Mouse (Mus musculus) erythroid progenitor cell, adult 5-6 weeks (primary cell): ENCODE measurements around the gene Rab3ip. TPM values are rescaled to one million over a fixed set of nuclear protein-coding genes. Genes with fewer than 3 reads are reported as not detected.
A peak's percentile ranks its signal among the peaks of the same experiment; 100 is the strongest.

ENCODE experiments used
- ATAC-seq: replicated peaks from 2 replicates; pipeline ENCODE4 v1.8.0; 2016; ENCODE audit warnings: moderate number of reproducible peaks, mild to moderate bottlenecking, moderate TSS enrichment, inconsistent platforms; ENCODE audit not compliant: poor library complexity, low FRiP score, severe bottlenecking
- total RNA-seq, 2 experiments: library from RNA; stranded (forward) in 1 of 2; stranded (reverse) in 1 of 2; fragments of 150-400 nt in 1 of 2; fragments of 186-747, 209-891 nt in 1 of 2; gene quantifications; 2 replicates each; pipeline versions ENCODE4 v1.2.3 to v1.2.4; 2015 to 2017; ENCODE audit warnings: low replicate concordance in 2 of 2

The Rab3ip gene
- 4.6 and 13.7 TPM in 2 replicates for total RNA-seq (2015; ENCODE audit: low replicate concordance)
- 12.6 and 14.8 TPM in 2 replicates for total RNA-seq (2017; ENCODE audit: low replicate concordance)

DNA sequence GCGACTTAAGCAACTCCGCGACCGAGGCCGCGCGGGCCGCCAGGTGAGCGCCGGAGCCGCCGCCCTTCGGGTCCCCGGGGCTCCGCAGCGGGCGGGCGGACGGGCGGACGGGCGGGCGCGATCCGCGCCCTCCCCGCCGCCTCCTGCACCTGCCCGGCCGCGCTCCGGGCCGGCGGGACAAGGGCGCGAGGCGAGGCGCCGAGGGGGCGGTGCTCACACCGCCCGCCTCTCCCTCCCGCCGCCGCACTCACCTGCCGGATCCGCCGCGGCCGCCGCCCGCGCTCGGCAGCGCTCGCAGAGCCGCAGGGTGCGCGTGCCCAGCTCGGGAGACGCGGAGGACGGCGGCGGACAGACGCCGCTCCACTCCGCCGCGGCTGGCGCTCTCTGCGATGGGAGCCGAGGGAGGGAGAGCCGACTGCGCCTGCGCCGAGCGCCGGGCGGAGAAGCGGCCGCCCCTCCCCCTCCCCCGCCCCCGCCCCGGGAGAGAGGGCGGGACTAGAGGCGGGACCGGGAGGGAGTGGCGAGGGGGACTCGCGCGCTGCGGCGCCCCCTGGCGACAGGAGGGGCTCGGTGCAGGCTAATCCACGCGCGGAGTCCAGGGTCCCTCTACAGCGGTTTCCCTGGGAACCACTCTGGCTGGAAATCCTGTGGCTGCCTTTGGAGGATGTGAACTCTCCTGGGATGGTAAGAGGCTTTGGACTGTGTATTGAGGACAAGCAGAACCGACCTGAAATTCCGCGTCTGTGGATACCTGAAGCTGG lies at the start of gene Rab3ip:
Gene Rab3ip, minus strand, starts transcription at position 761 of the 761 bp plus-strand sequence.
- ATAC-seq = peak; percentile 95

DNA sequence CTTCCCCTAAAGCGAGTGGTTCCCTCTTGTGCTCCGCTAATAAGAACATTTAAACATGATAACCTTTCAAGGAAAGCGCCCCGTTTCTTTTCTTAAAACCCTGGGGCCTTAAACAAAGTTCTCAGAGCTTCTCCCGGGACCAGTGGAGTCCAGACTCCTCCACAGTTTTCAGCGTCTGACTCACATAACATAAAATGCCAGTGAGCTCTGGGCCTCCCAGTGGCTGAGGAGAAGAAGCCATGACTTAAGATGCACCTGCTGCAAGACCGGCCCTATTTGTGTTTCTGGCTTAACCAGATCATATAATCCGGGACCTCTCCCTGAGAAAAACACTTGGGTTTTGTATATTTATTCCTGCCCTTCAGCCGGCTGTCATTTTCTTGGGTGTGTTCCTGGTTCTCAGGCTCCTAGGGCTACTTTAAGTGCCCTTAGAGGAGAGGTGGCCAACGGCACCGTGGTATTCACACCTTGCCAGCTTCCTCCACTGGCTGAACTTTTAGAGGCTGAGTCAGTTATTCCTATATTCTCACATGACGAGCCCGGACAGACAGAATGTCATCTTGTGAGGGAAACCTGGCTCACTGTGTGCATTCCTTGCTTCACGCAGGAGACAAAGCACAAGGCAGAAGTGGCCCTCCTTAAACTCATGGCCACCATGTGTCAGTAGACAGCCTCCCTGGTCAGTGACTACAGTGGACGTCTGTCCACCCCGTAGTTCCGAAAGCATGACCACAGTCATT lies 48.3 kb upstream of the Rab3ip start:
- ATAC-seq = no peak

- no peak for ATAC-seq
Measured at GRCm38 (mm10) chr10:116996236-116996600, 45.6 kb upstream of the Rab3ip start.

DNA sequence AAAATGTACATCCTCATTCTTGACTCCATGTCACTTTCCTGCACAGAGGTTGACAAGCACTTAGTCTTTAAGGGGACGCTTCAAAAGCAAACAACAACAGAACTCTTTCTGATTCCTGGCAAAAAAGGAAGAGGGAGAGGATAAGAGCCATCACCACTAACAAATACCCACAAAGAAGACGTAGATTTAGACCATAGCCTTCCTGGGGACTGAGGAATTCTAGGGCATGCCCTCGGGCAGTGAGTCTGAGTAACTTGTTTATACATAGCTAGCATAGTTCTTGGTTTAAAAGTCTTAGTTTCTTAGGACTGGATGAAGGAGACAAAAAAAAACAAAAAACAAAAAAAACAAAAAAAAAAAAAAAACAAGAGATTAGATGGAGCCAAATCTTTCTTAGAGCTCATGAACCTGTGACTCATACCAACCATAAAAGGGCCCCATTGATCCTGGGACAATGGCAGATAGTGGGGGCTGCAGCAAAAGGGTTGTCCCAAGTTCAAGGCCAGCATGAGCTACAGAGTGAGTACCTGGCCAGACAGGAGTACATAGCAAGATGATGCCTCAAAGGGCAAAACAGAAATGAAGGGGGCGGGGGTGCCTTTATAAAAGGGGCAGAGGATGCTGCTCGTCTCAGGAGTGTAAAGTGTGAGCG lies 45.1 kb upstream of the Rab3ip start:
- ATAC-seq = no peak

DNA sequence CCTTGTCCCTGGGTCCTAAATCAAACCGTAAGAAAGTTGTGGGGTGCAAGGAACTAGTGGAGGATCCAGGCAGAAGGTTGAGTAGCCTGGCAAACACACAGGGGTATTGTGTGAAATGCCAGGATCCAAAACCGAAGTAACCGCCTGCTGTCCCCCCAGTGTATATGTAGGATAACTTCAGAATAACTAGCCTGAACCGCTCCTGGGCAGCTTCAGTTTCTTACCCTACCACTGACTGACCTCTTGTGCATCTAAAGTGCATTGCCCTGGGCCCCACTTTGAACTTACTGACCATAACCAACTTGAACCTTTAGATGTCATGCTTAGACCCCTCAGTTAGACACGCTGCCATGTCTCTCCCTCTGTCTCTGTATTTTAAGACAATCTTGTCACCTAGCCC lies 44.6 kb upstream of the Rab3ip start:
- ATAC-seq = no peak

DNA sequence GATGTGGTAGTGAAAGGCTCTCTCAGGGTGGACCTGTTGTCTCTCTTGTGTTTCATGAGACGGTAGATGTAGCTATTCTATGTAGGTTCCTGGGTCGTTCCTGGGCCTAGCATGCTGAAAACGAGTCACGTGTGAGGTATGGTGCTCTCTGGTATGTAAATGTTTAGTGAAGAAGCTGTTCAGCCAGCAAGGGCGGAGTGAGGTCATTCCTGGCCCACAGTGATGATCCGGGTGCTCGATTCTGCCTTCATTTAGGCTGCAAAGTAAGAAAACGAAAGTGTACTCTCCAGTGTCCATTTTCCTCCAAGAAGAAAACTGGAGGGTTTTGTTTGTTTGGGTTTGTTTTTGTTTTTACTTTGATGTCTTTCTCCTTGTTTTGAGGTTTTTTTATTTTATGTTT lies 43.4 kb upstream of the Rab3ip start:
- no peak for ATAC-seq

DNA sequence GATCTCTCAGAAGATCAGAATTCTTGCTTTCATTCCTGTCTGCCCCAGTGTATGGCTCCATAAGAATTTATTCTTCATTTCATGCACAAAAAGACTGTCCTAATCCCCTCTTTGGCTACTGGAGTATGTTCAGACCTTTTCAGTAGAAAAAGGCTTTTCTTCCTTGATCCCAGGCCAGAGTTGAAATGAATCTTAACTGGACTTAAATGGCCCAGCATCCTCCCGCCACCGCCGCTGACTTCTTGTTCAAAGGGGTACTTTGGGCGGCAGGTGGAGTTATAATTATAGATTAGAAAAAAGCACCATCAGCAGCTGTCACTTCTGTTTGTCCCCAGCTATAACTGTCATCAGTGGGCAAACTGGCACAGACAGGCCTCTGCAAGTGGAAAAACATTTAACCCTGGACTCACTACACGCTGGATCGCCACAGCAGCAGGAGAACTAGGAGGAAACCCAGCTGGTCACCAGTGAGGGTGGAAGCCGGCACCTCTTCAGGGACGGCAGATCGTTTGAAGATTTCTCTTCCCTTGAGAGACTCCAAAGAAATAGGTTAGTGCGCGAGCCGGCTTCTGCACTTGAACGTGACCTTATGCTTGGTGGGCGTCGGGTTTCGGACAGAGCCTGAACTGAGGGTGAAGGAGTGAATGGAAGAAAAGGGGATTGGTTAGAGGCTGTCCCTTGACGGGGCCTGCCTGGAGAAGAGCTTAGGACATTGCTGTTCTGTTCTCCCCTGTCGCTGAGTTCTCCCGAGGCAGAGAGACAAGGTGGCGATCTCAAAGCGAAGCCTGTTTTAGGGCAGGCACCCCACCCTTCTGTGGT lies 35.9 kb upstream of the Rab3ip start, which contains the start of gene Best3:
Gene Best3, plus strand, starts transcription at position 51 of the 819 bp plus-strand sequence.
- ATAC-seq = no peak

DNA sequence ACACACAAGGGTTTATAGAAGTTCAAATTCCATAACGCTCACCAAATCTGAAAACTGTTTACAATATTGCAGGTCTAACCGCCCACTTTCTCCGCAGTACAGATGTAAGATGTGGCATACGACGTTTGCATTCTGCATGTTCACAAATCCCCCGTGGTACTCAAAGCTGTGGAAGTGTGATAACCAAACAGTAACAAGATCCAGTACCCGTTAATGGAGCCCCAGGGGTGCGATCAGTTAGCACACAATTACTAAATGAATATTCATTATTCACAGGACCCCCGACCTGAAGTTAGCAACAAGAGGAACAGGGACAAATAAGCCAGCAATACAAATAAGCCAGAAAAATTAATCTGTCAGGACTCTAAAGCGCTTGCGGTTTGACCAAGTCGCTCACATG lies 34.3 kb upstream of the Rab3ip start:
- no peak for ATAC-seq

DNA sequence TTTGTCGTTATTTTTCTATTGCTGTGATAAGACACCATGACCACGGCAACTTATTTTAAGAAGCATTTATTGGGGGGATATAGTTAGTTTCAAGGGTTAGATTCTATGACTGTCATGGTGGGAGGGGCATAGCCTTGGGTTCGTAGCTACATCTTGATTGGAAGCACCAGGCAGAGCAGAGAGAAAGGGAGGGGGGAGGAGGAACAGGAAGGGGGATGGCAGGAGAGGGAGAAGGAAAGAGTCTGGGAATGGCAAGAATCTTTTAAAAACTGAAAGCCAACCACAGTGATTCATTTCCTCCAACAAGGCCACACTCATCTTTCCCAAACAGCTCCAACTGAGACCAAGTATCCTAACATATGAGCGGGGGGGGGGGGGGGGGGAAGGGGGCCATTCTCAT lies 32.0 kb upstream of the Rab3ip start:
- no peak for ATAC-seq

DNA sequence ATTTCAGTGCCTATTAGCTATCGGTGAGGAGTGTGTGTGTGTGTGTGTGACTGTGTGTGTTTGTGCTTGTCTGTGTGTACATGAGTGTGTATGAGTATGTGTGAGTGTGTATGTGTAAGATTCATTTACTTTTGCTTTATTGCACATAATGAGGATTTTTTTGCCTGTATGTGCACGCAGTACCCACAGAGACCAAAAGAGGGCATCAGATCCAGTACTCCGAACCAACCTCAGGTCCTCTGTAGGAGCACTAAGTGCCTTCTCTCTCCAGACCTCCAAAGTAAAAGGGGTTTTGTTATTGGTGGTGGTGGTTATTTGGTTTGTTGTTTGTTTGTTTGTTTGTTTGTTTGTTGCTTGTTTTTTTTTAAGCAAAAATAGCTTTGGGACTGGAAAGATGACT lies 30.3 kb upstream of the Rab3ip start:
- no peak for ATAC-seq

DNA sequence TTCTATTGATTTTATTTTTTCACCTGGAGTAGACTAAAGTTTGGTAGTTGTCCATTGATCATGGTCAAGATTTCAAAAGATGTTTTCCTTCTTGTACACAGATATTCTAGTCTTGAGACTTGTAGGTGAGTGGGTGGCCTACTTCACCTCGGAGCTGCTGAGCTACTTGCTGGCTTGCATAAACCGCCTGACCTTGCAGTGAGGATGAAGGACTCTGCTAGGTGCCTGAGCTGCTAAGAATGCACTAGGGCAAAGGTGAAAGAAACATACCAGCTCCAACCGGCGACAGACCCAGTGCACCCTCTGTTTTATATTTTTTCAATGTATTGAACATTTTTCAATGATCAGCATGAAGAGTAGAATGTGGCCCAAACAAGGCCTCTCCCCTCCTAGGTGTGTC lies 29.7 kb upstream of the Rab3ip start:
- ATAC-seq = no peak

GRCm38 (mm10) chr10:116978841-116979240 lies 28.3 kb upstream of the Rab3ip start:
- no peak for ATAC-seq

GRCm38 (mm10) chr10:116977858-116978257 lies 27.3 kb upstream of the Rab3ip start:
- ATAC-seq = no peak

DNA sequence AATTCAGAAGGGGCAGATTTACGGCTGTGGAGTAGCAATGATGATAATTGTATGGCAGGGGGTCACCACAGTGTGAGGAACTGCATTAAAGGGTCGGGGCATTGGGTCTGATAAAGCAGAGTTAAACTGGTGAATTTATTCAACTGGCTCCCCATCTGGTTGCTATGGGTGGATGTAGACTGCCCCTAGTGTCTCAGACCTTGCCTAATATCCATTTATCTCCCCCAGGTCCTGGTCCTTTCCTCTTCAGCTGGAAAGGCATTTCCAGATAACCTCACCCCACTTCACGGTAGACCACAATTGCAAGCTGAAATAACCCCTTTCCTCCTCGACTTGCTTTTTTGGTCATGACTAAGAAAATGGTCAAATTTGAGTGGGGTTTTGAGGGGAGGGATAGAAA lies 26.9 kb upstream of the Rab3ip start:
- ATAC-seq = no peak

DNA sequence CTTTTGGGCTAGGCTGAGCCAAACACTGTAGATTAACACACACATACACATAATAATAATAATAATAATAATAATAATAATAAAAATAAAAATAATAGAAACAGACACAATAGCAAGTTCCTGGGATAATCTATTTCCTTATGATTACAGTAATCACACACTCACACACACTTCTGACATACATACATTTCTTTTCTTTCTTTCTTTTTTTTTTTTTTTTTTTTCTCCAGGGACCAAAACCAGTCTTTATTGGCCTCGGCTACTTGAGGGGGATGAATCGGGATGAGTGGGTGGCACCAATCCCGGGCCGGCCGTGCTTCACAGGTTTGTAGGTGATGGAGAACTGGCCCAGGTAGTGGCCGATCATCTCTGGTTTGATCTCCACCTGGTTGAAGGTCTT lies 21.9 kb upstream of the Rab3ip start, which contains the start of gene Gm10271:
Gene Gm10271, minus strand, starts transcription at position 101 of the 400 bp plus-strand sequence.
- no peak for ATAC-seq

- no peak for ATAC-seq
Measured at GRCm38 (mm10) chr10:116968741-116969140, 18.2 kb upstream of the Rab3ip start.

- no peak for ATAC-seq
Measured at GRCm38 (mm10) chr10:116966065-116966464, 15.5 kb upstream of the Rab3ip start.

GRCm38 (mm10) chr10:116965297-116965696 lies 14.7 kb upstream of the Rab3ip start:
- ATAC-seq = no peak

DNA sequence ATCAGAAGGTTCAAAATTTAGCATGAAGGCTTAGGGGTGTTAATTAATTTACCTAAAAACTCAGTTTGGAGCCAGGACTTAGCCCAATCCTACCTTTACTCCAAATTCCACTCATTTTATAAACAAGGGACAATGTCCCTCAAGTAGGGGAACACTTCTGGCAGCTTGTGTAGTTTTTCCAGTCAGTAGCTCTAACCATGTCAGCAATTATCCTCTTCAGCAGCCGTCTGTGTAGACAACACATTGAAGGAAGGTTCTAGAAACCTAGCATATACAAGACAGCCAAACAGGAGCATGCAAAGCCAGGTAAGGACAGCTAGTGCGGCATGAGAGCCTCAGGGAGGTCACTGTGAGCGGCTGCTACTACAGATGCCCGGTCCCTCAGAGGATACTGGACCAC lies 14.0 kb upstream of the Rab3ip start:
- ATAC-seq = no peak

GRCm38 (mm10) chr10:116964084-116964483 lies 13.5 kb upstream of the Rab3ip start:
- no peak for ATAC-seq
